Mouse (Mus musculus) olfactory bulb, adult 2 months (tissue): Measurements from ENCODE around the gene Agtrap.

Experiments
- CTCF ChIP-seq: fragments of 200-500 bp; IDR thresholded peaks from 2 replicates; pipeline ENCODE4 v1.5.1; 2012; ENCODE audit warnings: low read depth, mild to moderate bottlenecking, low read length, moderate library complexity; ENCODE audit not compliant: insufficient read depth
- POLR2A ChIP-seq: fragments of 200-500 bp; IDR thresholded peaks from 2 replicates; pipeline ENCODE4 v1.6.1; 2012; ENCODE audit warnings: mild to moderate bottlenecking, low read depth, low read length, moderate library complexity; ENCODE audit not compliant: insufficient read depth

DNA sequence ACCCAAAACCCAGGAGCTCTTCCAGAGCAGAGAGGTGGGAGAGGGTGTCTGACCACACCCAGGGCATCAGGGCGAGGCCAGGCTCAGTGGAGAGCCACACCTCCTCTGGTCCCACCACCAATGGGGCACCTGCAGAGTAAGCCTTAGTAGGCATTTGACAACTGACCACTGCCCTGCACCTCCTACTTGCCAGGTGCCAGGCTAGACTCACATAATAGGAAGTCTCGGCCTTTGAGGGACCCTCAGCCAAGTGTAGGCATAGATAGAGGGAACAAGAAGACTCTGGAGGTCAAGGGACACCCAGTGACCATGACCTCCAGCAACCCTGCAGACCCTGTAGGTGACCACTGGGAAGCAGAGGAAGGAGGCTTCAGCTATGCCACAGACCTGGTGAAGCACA, 43.7 kb downstream of the Agtrap start:
- TF ChIP-seq POLR2A, result no peak
- no peak for TF ChIP-seq CTCF
